Mouse (Mus musculus) liver, postnatal 0 days (tissue): Measurements from ENCODE around the gene Prpf19. TPM values are rescaled to one million over a fixed set of nuclear protein-coding genes. Genes with fewer than 3 reads are reported as not detected.

Source experiments
- ATAC-seq: fragments of 200-750 bp; cut with Nextera tagmentation; 2 replicates; pipeline ENCODE4 v1.8.0; 2017; ENCODE audit warnings: mild to moderate bottlenecking, moderate library complexity
- DNase-seq: peaks from one replicate; pipeline ENCODE4 v3.0.0-alpha.2; 2016
- H3K27ac ChIP-seq: fragments of 300-500 bp; sonication (generic); 2 replicates; pipeline ENCODE4 v1.5.1; 2014; ENCODE audit warnings: antibody characterized with exemption, moderate library complexity, mild to moderate bottlenecking, low read depth
- H3K27me3 ChIP-seq: fragments of 300-500 bp; sonication (generic); 2 replicates; pipeline ENCODE4 v1.6.1; 2014; ENCODE audit warnings: low read length, control low read depth, mixed read lengths; ENCODE audit not compliant: insufficient read depth
- H3K36me3 ChIP-seq: fragments of 300-500 bp; sonication (generic); replicated peaks from 2 replicates; pipeline ENCODE4 v1.6.1; 2014; ENCODE audit warnings: mild to moderate bottlenecking, control low read depth, low read length, moderate library complexity, mixed read lengths; ENCODE audit not compliant: insufficient read depth
- H3K4me1 ChIP-seq: fragments of 300-500 bp; sonication (generic); 2 replicates; pipeline ENCODE4 v1.6.1; 2014; ENCODE audit warnings: antibody characterized with exemption, mild to moderate bottlenecking, control low read depth; ENCODE audit not compliant: insufficient read depth
- H3K4me2 ChIP-seq: fragments of 300-500 bp; sonication (generic); 2 replicates; pipeline ENCODE4 v1.6.1; 2014; ENCODE audit warnings: low read depth, mild to moderate bottlenecking, low read length, moderate library complexity, mixed read lengths
- H3K4me3 ChIP-seq: fragments of 300-500 bp; sonication (generic); 2 replicates; pipeline ENCODE4 v1.5.1; 2014; ENCODE audit warnings: low read depth, low read length
- H3K9ac ChIP-seq: fragments of 300-500 bp; sonication (generic); replicated peaks from 2 replicates; pipeline ENCODE4 v1.6.1; 2014; ENCODE audit warnings: mild to moderate bottlenecking, moderate library complexity
- H3K9me3 ChIP-seq: fragments of 300-500 bp; sonication (generic); 2 replicates; pipeline ENCODE4 v1.6.1; 2016; ENCODE audit warnings: mild to moderate bottlenecking, control low read depth, low read length, mixed read lengths
- CTCF ChIP-seq: sonication (generic); IDR thresholded peaks from 2 replicates; pipeline ENCODE4 v1.5.1; 2016; ENCODE audit warnings: antibody characterized with exemption, low read depth
- EP300 ChIP-seq: IDR thresholded peaks from 2 replicates; pipeline ENCODE4 v1.6.1; 2016; ENCODE audit warnings: antibody characterized with exemption, low read depth, mild to moderate bottlenecking
- WGBS: fragments of 180-500 bp; shearing (Covaris S2); extraction: QIAGEN DNeasy Blood & Tissue Kit; methylation state at CpG from one replicate; pipeline ENCODE4 v1.1.7; 2014; ENCODE audit not compliant: insufficient replicate concordance; 5-methylcytosine and 5-hydroxymethylcytosine counted together
- polyA plus RNA-seq: library from polyadenylated mRNA; unstranded; fragments of >200 nt; fragmentation: Nextera tagmentation; extraction: Ambion mirVana; gene quantifications from 2 replicates; pipeline ENCODE4 v1.2.1, GENCODE M21; 2015

Prpf19 gene
- polyA plus RNA-seq, 1 experiment from 2014 or later: 12.7 TPM

GRCm38 (mm10) chr19:10900315-10900714 is 5.3 kb downstream of the Prpf19 start:
- no peak for TF ChIP-seq CTCF
- Histone ChIP-seq H3K4me3 (no peak overlapping the region), H3K27ac (no peak overlapping the region), H3K4me2 (no peak overlapping the region), H3K4me1 (peaks cover 17% of the 10 kb centered on the region), H3K9ac (no peak overlapping the region), H3K9me3 (no peaks in the 10 kb centered on the region), H3K36me3 (peaks cover 63% of the 10 kb centered on the region), H3K27me3 (no peaks in the 10 kb centered on the region)
- WGBS: 81% methylated on average over 6 of the region's 6 CpGs
- DNase-seq (no peak), ATAC-seq (no peak)

GRCm38 (mm10) chr19:10901046-10901445 is 6.0 kb downstream of the Prpf19 start:
- ATAC-seq (no peak), DNase-seq (no peak)
- Histone ChIP-seq H3K4me1 (peaks cover 15% of the 10 kb centered on the region), H3K27me3 (no peaks in the 10 kb centered on the region), H3K27ac (no peak overlapping the region), H3K4me2 (no peak overlapping the region), H3K4me3 (no peak overlapping the region), H3K9ac (no peak overlapping the region), H3K9me3 (no peaks in the 10 kb centered on the region), H3K36me3 (peaks cover 70% of the 10 kb centered on the region)
- WGBS: 89% methylated on average over 5 of the region's 5 CpGs
- TF ChIP-seq CTCF (no peak), EP300 (no peak)

- DNase-seq (no peak), ATAC-seq (no peak)
- no peaks in the 10 kb centered on the region for H3K27me3 ChIP-seq
- 64% methylated on average over 5 of the region's 5 CpGs for WGBS
- no peak overlapping the region for H3K4me2 ChIP-seq
- H3K4me1 ChIP-seq: no peaks in the 10 kb centered on the region; the same call in 1 of the 2 replicates
- peaks cover 60% of the 10 kb centered on the region for H3K36me3 ChIP-seq
- peak overlapping the region; percentile 30; the same call in 1 of the 2 replicates for H3K27ac ChIP-seq
- no peak overlapping the region for H3K9ac ChIP-seq
- no peak overlapping the region for H3K4me3 ChIP-seq
- TF ChIP-seq EP300: no peak
- no peak for TF ChIP-seq CTCF
- no peaks in the 10 kb centered on the region for H3K9me3 ChIP-seq
These were observed 9.5 kb downstream of the Prpf19 start for GRCm38 (mm10) chr19:10904512-10904911.

GRCm38 (mm10) chr19:10904927-10905727 is 10.1 kb downstream of the Prpf19 start:
- ATAC-seq: peak; percentile 36; the same call in 1 of the 2 replicates
- Histone ChIP-seq H3K4me1 (no peaks in the 10 kb centered on the region; the same call in 1 of the 2 replicates), H3K9ac (no peak overlapping the region), H3K27ac (peak overlapping the region; percentile 30; the same call in 1 of the 2 replicates), H3K9me3 (no peaks in the 10 kb centered on the region), H3K36me3 (peaks cover 55% of the 10 kb centered on the region), H3K27me3 (no peaks in the 10 kb centered on the region), H3K4me2 (no peak overlapping the region), H3K4me3 (no peak overlapping the region)
- TF ChIP-seq CTCF (peak; percentile 12; the same call in 1 of the 2 replicates), EP300 (no peak)
- WGBS: 68% methylated on average over 7 of the region's 7 CpGs
- no peak for DNase-seq

GRCm38 (mm10) chr19:10905728-10906000 is 10.6 kb downstream of the Prpf19 start:
- Histone ChIP-seq H3K4me2 (no peak overlapping the region), H3K27me3 (no peaks in the 10 kb centered on the region), H3K9ac (no peak overlapping the region), H3K9me3 (no peaks in the 10 kb centered on the region), H3K4me3 (no peak overlapping the region), H3K36me3 (peaks cover 50% of the 10 kb centered on the region), H3K27ac (peak overlapping the region; percentile 26; the same call in 1 of the 2 replicates), H3K4me1 (no peaks in the 10 kb centered on the region; the same call in 1 of the 2 replicates)
- WGBS: 86% methylated on average over 5 of the region's 5 CpGs
- TF ChIP-seq CTCF (no peak), EP300 (no peak)
- ATAC-seq (no peak), DNase-seq (no peak)

- no peak overlapping the region for H3K27ac ChIP-seq
- ATAC-seq: peak; percentile 52
- TF ChIP-seq CTCF: peak; percentile 87
- no peak for TF ChIP-seq EP300
- peaks cover 31% of the 10 kb centered on the region for H3K36me3 ChIP-seq
- no peak overlapping the region for H3K9ac ChIP-seq
- no peaks in the 10 kb centered on the region; the same call in 1 of the 2 replicates for H3K4me1 ChIP-seq
- peak; percentile 65 for DNase-seq
- 61% methylated on average over 3 of the region's 3 CpGs for WGBS
- no peaks in the 10 kb centered on the region for H3K9me3 ChIP-seq
- H3K27me3 ChIP-seq: no peaks in the 10 kb centered on the region
- no peak overlapping the region for H3K4me2 ChIP-seq
- H3K4me3 ChIP-seq: no peak overlapping the region
These were observed 12.9 kb downstream of the Prpf19 start for GRCm38 (mm10) chr19:10907891-10908290.
